Mouse (Mus musculus) limb, embryonic 14.5 days (tissue): ENCODE measurements around the gene Slc44a3. TPM values are rescaled to one million over a fixed set of nuclear protein-coding genes. Genes with fewer than 3 reads are reported as not detected.

Experiments used
- ATAC-seq: fragments of 200-750 bp; cut with Nextera tagmentation; 2 replicates; pipeline ENCODE4 v1.8.0; 2017; ENCODE audit warnings: low read depth, moderate number of reproducible peaks, moderate TSS enrichment; ENCODE audit not compliant: low FRiP score
- DNase-seq: peaks from one replicate; pipeline ENCODE4 v3.0.0-alpha.2; 2015; ENCODE audit warnings: low spot score
- H3K27ac ChIP-seq: fragments of 300-500 bp; sonication (generic); replicated peaks from 2 replicates; pipeline ENCODE4 v1.5.1; 2014; ENCODE audit warnings: low read depth, mild to moderate bottlenecking, low read length, moderate library complexity, mixed read lengths
- H3K27me3 ChIP-seq: fragments of 300-500 bp; sonication (generic); 2 replicates; pipeline ENCODE4 v1.6.1; 2014; ENCODE audit warnings: low read length, mixed read lengths; ENCODE audit not compliant: control insufficient read depth, insufficient read depth
- H3K36me3 ChIP-seq: fragments of 300-500 bp; sonication (generic); 2 replicates; pipeline ENCODE4 v1.6.1; 2014; ENCODE audit warnings: mild to moderate bottlenecking, low read length, moderate library complexity, mixed read lengths; ENCODE audit not compliant: control insufficient read depth, insufficient read depth
- H3K4me1 ChIP-seq: fragments of 300-500 bp; sonication (generic); 2 replicates; pipeline ENCODE4 v1.6.1; 2014; ENCODE audit warnings: antibody characterized with exemption, low read length, mixed read lengths; ENCODE audit not compliant: control insufficient read depth, insufficient read depth
- H3K4me2 ChIP-seq: fragments of 300-500 bp; sonication (generic); replicated peaks from 2 replicates; pipeline ENCODE4 v1.6.1; 2014; ENCODE audit warnings: low read depth, mild to moderate bottlenecking, low read length, moderate library complexity; ENCODE audit not compliant: severe bottlenecking
- H3K4me3 ChIP-seq: fragments of 300-500 bp; sonication (generic); replicated peaks from 2 replicates; pipeline ENCODE4 v1.5.1; 2014; ENCODE audit warnings: low read length
- H3K9ac ChIP-seq: fragments of 300-500 bp; sonication (generic); 2 replicates; pipeline ENCODE4 v1.6.1; 2014; ENCODE audit warnings: mild to moderate bottlenecking, low read depth, low read length, moderate library complexity; ENCODE audit not compliant: severe bottlenecking
- H3K9me3 ChIP-seq: fragments of 300-500 bp; sonication (generic); 2 replicates; pipeline ENCODE4 v1.6.1; 2016; ENCODE audit warnings: low read length; ENCODE audit not compliant: control insufficient read depth
- POLR2A ChIP-seq: fragments of 200-500 bp; IDR thresholded peaks from 2 replicates; pipeline ENCODE4 v1.8.0; 2012; ENCODE audit warnings: inconsistent platforms, mild to moderate bottlenecking, moderate library complexity, borderline replicate concordance; ENCODE audit not compliant: insufficient read depth, insufficient read length; ENCODE audit errors: extremely low read depth
- WGBS: fragments of 180-500 bp; shearing (Covaris S2); extraction: QIAGEN DNeasy Blood & Tissue Kit; methylation state at CpG from one replicate; pipeline ENCODE4 v1.1.7; 2014; 5-methylcytosine and 5-hydroxymethylcytosine counted together
- polyA plus RNA-seq, 2 experiments: library from polyadenylated mRNA; depleted of rRNA in 1 of 2; stranded (reverse) in 1 of 2; unstranded in 1 of 2; fragments of >200 nt; fragmentation: Nextera tagmentation in 1 of 2; extraction: Ambion mirVana in 1 of 2; gene quantifications; 2 replicates each; pipeline versions ENCODE4 v1.2.1 to v1.2.3; 2012 to 2014

The Slc44a3 gene
- polyA plus RNA-seq, 2 experiments = 0.91 to 1.7 TPM

DNA sequence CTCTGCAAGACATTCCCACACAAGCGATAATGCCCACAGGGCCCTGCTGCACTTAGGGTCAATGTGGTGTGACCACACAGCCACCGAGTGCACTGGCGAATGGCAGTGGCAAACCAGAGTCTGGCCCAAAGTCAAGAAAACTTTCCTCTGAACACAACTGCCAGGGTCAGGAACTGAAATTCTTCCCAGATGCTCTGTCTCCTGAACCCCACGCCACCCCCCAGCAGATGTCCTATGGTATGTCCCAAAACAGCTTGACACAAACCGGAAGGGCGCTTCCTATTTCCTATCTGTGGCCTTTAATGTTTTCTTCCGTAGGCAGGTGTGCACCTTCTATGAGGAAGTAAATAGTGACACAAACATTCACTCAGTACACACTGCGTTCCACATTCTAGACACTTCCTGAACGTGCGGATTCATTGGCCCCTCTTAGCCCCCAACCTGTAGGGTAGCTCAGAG, 65.1 kb downstream of the Slc44a3 start:
- Histone ChIP-seq H3K36me3 (no peaks in the 10 kb centered on the region), H3K9me3 (no peaks in the 10 kb centered on the region), H3K27me3 (no peaks in the 10 kb centered on the region), H3K4me1 (peaks cover 27% of the 10 kb centered on the region), H3K4me2 (no peak overlapping the region), H3K9ac (no peak overlapping the region), H3K27ac (no peak overlapping the region), H3K4me3 (no peak overlapping the region)
- ATAC-seq (no peak), DNase-seq (no peak)
- TF ChIP-seq POLR2A = no peak
- WGBS = 78% methylated on average over 10 of the region's 10 CpGs

DNA sequence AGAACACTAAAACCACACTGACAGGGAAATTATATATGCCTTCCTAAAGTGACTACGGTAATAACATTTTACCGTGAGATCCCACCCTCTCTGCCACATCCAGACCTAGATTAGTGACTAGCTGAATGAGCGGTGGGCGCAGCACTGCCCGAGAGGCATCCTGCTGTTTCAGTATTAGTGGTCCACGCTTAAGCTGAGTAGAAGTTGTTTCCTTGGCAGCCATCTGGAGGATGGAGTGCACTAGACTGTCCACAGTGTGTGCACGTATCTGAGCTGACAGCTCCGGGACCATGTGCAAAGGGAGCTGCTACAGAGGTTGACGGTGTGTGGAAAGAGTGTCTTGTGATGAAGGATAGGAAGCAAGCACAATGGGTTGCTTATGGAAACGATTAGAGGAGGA, 66.4 kb downstream of the Slc44a3 start:
- Histone ChIP-seq H3K27me3 (no peaks in the 10 kb centered on the region), H3K9me3 (no peaks in the 10 kb centered on the region), H3K36me3 (peaks cover 10% of the 10 kb centered on the region), H3K4me2 (no peak overlapping the region), H3K9ac (no peak overlapping the region), H3K4me3 (no peak overlapping the region), H3K27ac (no peak overlapping the region), H3K4me1 (peaks cover 27% of the 10 kb centered on the region)
- no peak for TF ChIP-seq POLR2A
- DNase-seq (no peak), ATAC-seq (no peak)
- WGBS = 63% methylated on average over 10 of the region's 10 CpGs

DNA sequence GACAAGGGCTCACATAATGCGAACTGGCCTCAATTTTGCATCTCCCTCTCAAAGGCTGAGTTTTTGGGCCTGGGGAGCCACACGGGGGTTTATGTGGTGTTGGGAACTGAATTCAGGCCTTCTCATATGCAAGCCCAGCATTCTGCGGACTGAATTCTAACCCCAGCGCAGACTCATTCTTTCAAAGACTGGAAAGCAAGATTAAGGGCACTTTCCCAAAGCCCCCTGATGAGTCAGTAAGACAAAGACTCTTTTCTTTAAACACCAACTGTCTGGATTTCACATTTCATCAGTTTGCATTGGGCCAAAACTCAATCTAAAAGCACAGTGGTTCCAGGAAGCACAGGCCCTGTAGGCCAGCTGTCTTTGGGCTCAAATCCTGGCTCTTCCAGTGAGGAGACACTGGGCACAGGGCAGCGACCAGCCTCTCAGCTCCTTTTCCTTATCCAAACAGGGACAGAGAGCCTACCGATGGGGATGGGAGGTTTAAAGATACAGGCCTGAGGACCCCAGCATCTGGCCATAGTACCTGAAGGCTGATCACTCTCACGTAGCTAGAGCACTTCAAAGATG, 67.4 kb downstream of the Slc44a3 start:
- H3K9ac ChIP-seq = no peak overlapping the region
- H3K4me3 ChIP-seq = no peak overlapping the region
- WGBS = 77% methylated on average over 7 of the region's 7 CpGs
- peak overlapping the region; percentile 35; the same call in 1 of the 2 replicates for H3K27ac ChIP-seq
- H3K9me3 ChIP-seq = no peaks in the 10 kb centered on the region
- no peak for TF ChIP-seq POLR2A
- H3K27me3 ChIP-seq = no peaks in the 10 kb centered on the region
- ATAC-seq (no peak), DNase-seq (no peak)
- H3K4me2 ChIP-seq = no peak overlapping the region
- H3K4me1 ChIP-seq = peaks cover 23% of the 10 kb centered on the region
- peaks cover 19% of the 10 kb centered on the region for H3K36me3 ChIP-seq

DNA sequence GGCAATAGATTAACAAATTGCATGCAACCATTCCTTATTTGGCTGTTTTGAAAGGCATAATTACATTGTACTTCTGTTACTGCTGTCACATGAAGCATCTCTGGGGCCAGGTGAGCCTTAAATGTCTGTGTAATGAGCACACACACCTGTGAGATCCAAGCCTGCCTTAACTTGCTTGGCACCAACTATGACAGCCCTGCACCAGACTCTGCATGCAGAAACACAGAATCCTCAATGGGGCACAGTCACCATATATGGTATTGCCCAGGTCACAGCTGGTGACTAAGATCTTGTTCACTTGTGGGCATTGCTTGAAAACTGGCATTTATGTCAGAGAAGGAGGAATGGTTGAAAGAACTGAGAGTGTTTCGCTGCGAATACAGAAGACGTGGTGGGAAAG, 69.4 kb downstream of the Slc44a3 start:
- Histone ChIP-seq H3K27me3 (no peaks in the 10 kb centered on the region), H3K27ac (no peak overlapping the region), H3K4me3 (no peak overlapping the region), H3K36me3 (peaks cover 39% of the 10 kb centered on the region), H3K9ac (no peak overlapping the region), H3K4me2 (no peak overlapping the region), H3K4me1 (peaks cover 12% of the 10 kb centered on the region), H3K9me3 (no peaks in the 10 kb centered on the region)
- no peak for ATAC-seq
- DNase-seq = no peak
- WGBS = 71% methylated on average over 3 of the region's 3 CpGs
- no peak for TF ChIP-seq POLR2A

DNA sequence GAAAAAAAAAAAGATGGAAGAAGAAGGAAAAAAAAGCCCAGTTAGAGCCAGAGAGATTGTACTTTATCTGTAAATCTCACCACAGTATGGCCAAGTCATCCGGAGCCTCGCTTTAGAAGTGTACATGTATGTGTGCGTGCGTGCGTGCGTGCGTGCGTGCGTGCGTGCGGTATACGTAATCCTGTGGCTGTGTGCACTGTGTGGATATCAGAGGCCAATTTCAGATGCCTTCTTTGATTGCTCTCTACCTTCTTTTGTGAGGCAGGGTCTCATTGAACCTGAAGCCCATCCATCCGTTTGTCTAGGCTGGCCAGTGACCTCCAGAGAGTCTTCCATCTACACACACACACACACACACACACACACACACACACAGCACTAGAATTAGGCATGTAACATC, 70.7 kb downstream of the Slc44a3 start:
- Histone ChIP-seq H3K9ac (no peak overlapping the region), H3K27me3 (no peaks in the 10 kb centered on the region), H3K9me3 (no peaks in the 10 kb centered on the region), H3K4me1 (peaks cover 12% of the 10 kb centered on the region), H3K27ac (no peak overlapping the region), H3K4me3 (no peak overlapping the region), H3K36me3 (peaks cover 52% of the 10 kb centered on the region), H3K4me2 (no peak overlapping the region)
- no peak for ATAC-seq
- TF ChIP-seq POLR2A = no peak
- no peak for DNase-seq
- 96% methylated on average over 13 of the region's 13 CpGs for WGBS
